Mouse (Mus musculus) MEL (cell line): Measurements from ENCODE around the gene Atp6v1g2. TPM values are rescaled to one million over a fixed set of nuclear protein-coding genes. Genes with fewer than 3 reads are reported as not detected.

Experiments used
- DNase-seq: peaks from one replicate; pipeline ENCODE4 v3.0.0; 2011; ENCODE audit warnings: low read depth, low spot score
- H3K27ac ChIP-seq: 2 replicates; pipeline ENCODE4 v1.5.1; 2012; ENCODE audit warnings: low read depth, mild to moderate bottlenecking, control low read depth, low read length, moderate library complexity; ENCODE audit not compliant: control insufficient read depth
- H3K27me3 ChIP-seq, 2 experiments: fragments of 150-350 bp in 1 of 2; sonication (generic) in 1 of 2; 2 replicates each; pipeline ENCODE4 v1.6.1; 2012; ENCODE audit warnings: low read length in 2 of 2, mild to moderate bottlenecking in 2 of 2, improper control_type of control experiment in 1 of 2, moderate library complexity in 1 of 2; ENCODE audit not compliant: insufficient read depth in 2 of 2, control insufficient read depth in 1 of 2
- H3K36me3 ChIP-seq, 2 experiments: 2 replicates each; pipeline ENCODE4 v1.6.1; 2012 to 2014; ENCODE audit warnings: low read length in 2 of 2, improper control_type of control experiment in 1 of 2, inconsistent platforms in 1 of 2, mild to moderate bottlenecking in 1 of 2; ENCODE audit not compliant: insufficient read depth in 2 of 2, control insufficient read depth in 1 of 2
- H3K4me1 ChIP-seq, 2 experiments: fragments of 150-350 bp in 1 of 2; sonication (generic) in 1 of 2; 2 replicates each; pipeline ENCODE4 v1.6.1; 2012; ENCODE audit warnings: low read length in 2 of 2, improper control_type of control experiment in 1 of 2, mild to moderate bottlenecking in 1 of 2; ENCODE audit not compliant: insufficient read depth in 2 of 2, control insufficient read depth in 1 of 2
- H3K4me3 ChIP-seq, 2 experiments: fragments of 150-350 bp in 1 of 2; sonication (generic) in 1 of 2; 2 replicates each; pipeline ENCODE4 v1.5.1; 2012; ENCODE audit warnings: low read depth in 2 of 2, low read length in 2 of 2, mild to moderate bottlenecking in 2 of 2, moderate library complexity in 2 of 2, control low read depth in 1 of 2, improper control_type of control experiment in 1 of 2; ENCODE audit not compliant: control insufficient read depth in 1 of 2, insufficient read depth in 1 of 2
- H3K79me2 ChIP-seq: 2 replicates; pipeline ENCODE4 v1.6.1; 2012; ENCODE audit warnings: mild to moderate bottlenecking, low read length, moderate library complexity; ENCODE audit not compliant: control insufficient read depth, poor library complexity, insufficient read depth
- H3K9ac ChIP-seq: 2 replicates; pipeline ENCODE4 v1.6.1; 2012; ENCODE audit warnings: low read depth, mild to moderate bottlenecking, control low read depth, low read length, moderate library complexity; ENCODE audit not compliant: control insufficient read depth, poor library complexity, severe bottlenecking
- H3K9me3 ChIP-seq: fragments of 150-350 bp; sonication (generic); replicated peaks from 2 replicates; pipeline ENCODE4 v1.6.1; 2012; ENCODE audit warnings: mild to moderate bottlenecking, low read length, improper control_type of control experiment, moderate library complexity; ENCODE audit not compliant: insufficient read depth
- CHD1 ChIP-seq: IDR thresholded peaks from 2 replicates; pipeline ENCODE4 v1.6.1; 2012; ENCODE audit warnings: low read depth, mild to moderate bottlenecking, inconsistent platforms, low read length, improper control_type of control experiment
- CHD2 ChIP-seq: IDR thresholded peaks from 2 replicates; pipeline ENCODE4 v1.6.1; 2011; ENCODE audit warnings: low read length, improper control_type of control experiment
- CTCF ChIP-seq, 3 experiments: IDR thresholded peaks in 2 of 3; conservative IDR thresholded peaks in 1 of 3; 2 replicates each; pipeline ENCODE4 v1.5.1; 2011 to 2012; ENCODE audit warnings: low read length in 3 of 3, low read depth in 2 of 3, mild to moderate bottlenecking in 2 of 3, improper control_type of control experiment in 1 of 3, inconsistent platforms in 1 of 3, mixed read lengths in 1 of 3, moderate library complexity in 1 of 3; ENCODE audit not compliant: control insufficient read depth in 1 of 3, insufficient read depth in 1 of 3, poor library complexity in 1 of 3, severe bottlenecking in 1 of 3
- E2F4 ChIP-seq: IDR thresholded peaks from 2 replicates; pipeline ENCODE4 v1.6.1; 2011; ENCODE audit warnings: low read depth, low read length, improper control_type of control experiment, borderline replicate concordance
- GABPA ChIP-seq: IDR thresholded peaks from 2 replicates; pipeline ENCODE4 v1.6.1; 2012; ENCODE audit warnings: low read depth, mild to moderate bottlenecking, inconsistent platforms, low read length, improper control_type of control experiment, moderate library complexity
- GATA1 ChIP-seq: IDR thresholded peaks from 2 replicates; pipeline ENCODE4 v1.6.1; 2011; ENCODE audit warnings: low read depth, low read length, improper control_type of control experiment
- HCFC1 ChIP-seq: IDR thresholded peaks from 2 replicates; pipeline ENCODE4 v1.6.1; 2012; ENCODE audit warnings: low read depth, mild to moderate bottlenecking, inconsistent platforms, low read length, improper control_type of control experiment, moderate library complexity
- MAFK ChIP-seq: IDR thresholded peaks from 2 replicates; pipeline ENCODE4 v1.6.1; 2011; ENCODE audit warnings: low read depth, mild to moderate bottlenecking, low read length, improper control_type of control experiment, borderline replicate concordance
- NELFE ChIP-seq: IDR thresholded peaks from 2 replicates; pipeline ENCODE4 v1.6.1; 2011; ENCODE audit warnings: low read depth, low read length, improper control_type of control experiment
- NRF1 ChIP-seq: IDR thresholded peaks from 2 replicates; pipeline ENCODE4 v1.6.1; 2014; ENCODE audit warnings: low read depth, mild to moderate bottlenecking, inconsistent platforms, low read length, improper control_type of control experiment, moderate library complexity; ENCODE audit not compliant: poor library complexity, insufficient read depth, severe bottlenecking
- RCOR1 ChIP-seq: IDR thresholded peaks from 2 replicates; pipeline ENCODE4 v1.6.1; 2012; ENCODE audit warnings: low read depth, mild to moderate bottlenecking, inconsistent platforms, low read length, improper control_type of control experiment
- TBP ChIP-seq: IDR thresholded peaks from 2 replicates; pipeline ENCODE4 v1.8.0; 2011; ENCODE audit warnings: low read depth, low read length, improper control_type of control experiment
- TCF12 ChIP-seq: IDR thresholded peaks from 2 replicates; pipeline ENCODE4 v1.6.1; 2014; ENCODE audit warnings: low read depth, mild to moderate bottlenecking, inconsistent platforms, low read length, improper control_type of control experiment, moderate library complexity
- UBTF ChIP-seq: IDR thresholded peaks from 2 replicates; pipeline ENCODE4 v1.6.1; 2012; ENCODE audit warnings: low read depth, mild to moderate bottlenecking, inconsistent platforms, low read length, improper control_type of control experiment, moderate library complexity, borderline replicate concordance; ENCODE audit not compliant: insufficient read depth
- USF1 ChIP-seq: IDR thresholded peaks from 2 replicates; pipeline ENCODE4 v1.6.1; 2014; ENCODE audit warnings: low read depth, mild to moderate bottlenecking, inconsistent platforms, low read length, improper control_type of control experiment, moderate library complexity
- USF2 ChIP-seq, 2 experiments: IDR thresholded peaks; 2 replicates each; pipeline ENCODE4 v1.6.1; 2011 to 2012; ENCODE audit warnings: improper control_type of control experiment in 2 of 2, low read length in 2 of 2, borderline replicate concordance in 1 of 2, inconsistent platforms in 1 of 2, low read depth in 1 of 2, mild to moderate bottlenecking in 1 of 2; ENCODE audit not compliant: insufficient read depth in 1 of 2
- ZC3H11A ChIP-seq: IDR thresholded peaks from 2 replicates; pipeline ENCODE4 v1.6.1; 2012; ENCODE audit warnings: low read depth, mild to moderate bottlenecking, inconsistent platforms, low read length, improper control_type of control experiment
- polyA plus RNA-seq, 2 experiments: library from polyadenylated mRNA; stranded (reverse) in 1 of 2; unstranded in 1 of 2; fragments of >175 nt in 1 of 2; fragments of >200 nt in 1 of 2; gene quantifications; 2 replicates each; pipeline versions ENCODE4 v1.2.1 to v1.2.4; 2012; ENCODE audit warnings: low replicate concordance in 2 of 2, low read depth in 1 of 2; ENCODE audit not compliant: insufficient read length in 2 of 2, insufficient read depth in 1 of 2, missing spikeins in 1 of 2
- total RNA-seq: library from RNA; depleted of rRNA; stranded (reverse); fragments of 300-350 nt; gene quantifications from 2 replicates; pipeline ENCODE4 v1.2.3, GENCODE M21; 2012

Gene Atp6v1g2
- total and polyA plus RNA-seq, 3 experiments: 0.46 to 4.7 TPM; not detected in 1

GRCm38 (mm10) chr17:35226561-35227046 is 6.9 kb upstream of the Atp6v1g2 start:
- no peaks in the 10 kb centered on the region for H3K4me1 ChIP-seq
- no peak overlapping the region for H3K9ac ChIP-seq
- H3K36me3 ChIP-seq: peaks cover 0 to 14% of the 10 kb centered on the region in 2 experiments; a peak in 2 of 4 replicates
- H3K9me3 ChIP-seq: no peaks in the 10 kb centered on the region
- no peaks in the 10 kb centered on the region for H3K27me3 ChIP-seq
- no peak for DNase-seq
- H3K27ac ChIP-seq: no peak overlapping the region
- peaks cover 10% of the 10 kb centered on the region for H3K79me2 ChIP-seq
- H3K4me3 ChIP-seq: no peak overlapping the region
- TF ChIP-seq USF1 (no peak), MAFK (no peak), CTCF (IDR thresholded peaks at IDR 0.05 in 2 of 3, conservative IDR thresholded peaks at IDR 0.05 in 1 of 3; ENCODE audit: control insufficient read depth in 1 of 3, insufficient read depth in 1 of 3, low read depth in 2 of 3, low read length in 3 of 3, poor library complexity in 1 of 3, severe bottlenecking in 1 of 3) (peak in 1 of 3 experiments; percentile 19; a peak in 1 of 6 replicates), TBP (no peak), CHD2 (no peak)

GRCm38 (mm10) chr17:35231022-35231421 is 2.4 kb upstream of the Atp6v1g2 start:
- H3K79me2 ChIP-seq: peaks cover 27% of the 10 kb centered on the region
- peaks cover 0 to 9% of the 10 kb centered on the region in 2 experiments; a peak in 2 of 4 replicates for H3K4me1 ChIP-seq
- H3K9me3 ChIP-seq: no peaks in the 10 kb centered on the region
- peaks cover 6 to 13% of the 10 kb centered on the region in 2 experiments for H3K36me3 ChIP-seq
- no peak overlapping the region for H3K4me3 ChIP-seq
- H3K27me3 ChIP-seq: no peaks in the 10 kb centered on the region
- no peak overlapping the region for H3K27ac ChIP-seq
- no peak for DNase-seq
- H3K9ac ChIP-seq: no peak overlapping the region
- no peak for TF ChIP-seq GABPA
- TF ChIP-seq USF2 (IDR thresholded peaks at IDR 0.05; ENCODE audit: borderline replicate concordance in 1 of 2, insufficient read depth in 1 of 2, low read depth in 1 of 2, low read length in 2 of 2): no peak
- no peak for TF ChIP-seq ZC3H11A
- no peak for TF ChIP-seq CHD2
- TF ChIP-seq E2F4: no peak
- no peak for TF ChIP-seq CHD1
- no peak for TF ChIP-seq RCOR1
- TF ChIP-seq GATA1: no peak
- TF ChIP-seq HCFC1: no peak
- TF ChIP-seq UBTF: no peak
- TF ChIP-seq NRF1: no peak
- no peak for TF ChIP-seq NELFE
- no peak for TF ChIP-seq TCF12
